10 mouse cellular contexts compared by ENCODE assay signal in the genomic region with DNA sequence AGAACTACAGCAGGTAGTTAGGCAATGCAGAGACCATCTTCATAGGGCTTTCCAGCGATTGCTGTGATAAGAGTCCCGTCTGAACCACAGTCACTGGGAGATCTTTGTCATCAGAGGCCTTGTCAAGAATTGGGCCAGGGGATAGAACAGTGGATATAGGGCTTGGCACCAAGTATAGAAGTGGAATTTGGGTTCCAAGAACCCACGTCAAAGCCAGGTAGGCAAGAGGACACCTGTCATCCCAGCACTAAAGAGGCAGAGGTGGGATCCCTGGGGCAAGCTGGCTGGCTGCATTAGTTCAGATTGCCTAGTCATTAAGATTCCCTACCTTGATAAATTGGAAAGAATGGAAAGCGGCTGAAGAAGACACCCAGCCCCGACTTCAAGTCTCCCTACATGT. TPM values are rescaled to one million over a fixed set of nuclear protein-coding genes. Genes with fewer than 3 reads are reported as not detected.
A peak's percentile ranks its signal among the peaks of the same experiment; 100 is the strongest.
DNase-seq lines count a peak whose midpoint lies in the region; ATAC-seq and TF ChIP-seq lines count a peak whose summit lies in the region.
"Had no signal": no experiment of that assay in that cellular context is flagged by ENCODE, and none has a peak within 500 bp of the region (broad histone marks: within the 10 kb centered on the region; RNA-seq: fewer than 3 reads in every experiment).

No protein-coding gene starts in this region.

- H3K4me1 ChIP-seq in heart, embryonic 12.5 days (replicated peaks): peaks cover 6% of the 10 kb centered on the region
- H3K4me1 ChIP-seq in embryonic facial prominence, embryonic 12.5 days: 0 out of 2 replicates have a peak, but pooled peaks cover 2% of the 10 kb centered on the region
- H3K4me1 ChIP-seq in intestine, embryonic 16.5 days (ENCODE audit: control insufficient read depth, insufficient read depth, low read length): peaks cover 6% of the 10 kb centered on the region; the same call in 1 of the 2 replicates
- H3K4me1 ChIP-seq in midbrain, postnatal 0 days (ENCODE audit: insufficient read depth, low read length): peaks cover 5% of the 10 kb centered on the region; the same call in 1 of the 2 replicates

- H3K27ac ChIP-seq in heart, embryonic 12.5 days (ENCODE audit: poor library complexity, severe bottlenecking): no peak overlapping the region
- H3K27ac ChIP-seq in embryonic facial prominence, embryonic 12.5 days: no peak overlapping the region
- H3K27ac ChIP-seq in intestine, embryonic 16.5 days (ENCODE audit: low read length): no peak overlapping the region
- H3K27ac ChIP-seq in midbrain, postnatal 0 days (ENCODE audit: low read depth, low read length): peak overlapping the region; percentile 97; the same call in 1 of the 2 replicates

- no peak for ATAC-seq in heart, embryonic 12.5 days (ENCODE audit: insufficient number of reproducible peaks, low FRiP score)
- no peak for ATAC-seq in embryonic facial prominence, embryonic 12.5 days (ENCODE audit: insufficient number of reproducible peaks, insufficient read depth, low FRiP score, low TSS enrichment)
- no peak for ATAC-seq in intestine, embryonic 16.5 days
- no peak for ATAC-seq in midbrain, postnatal 0 days (ENCODE audit: low FRiP score)
- ATAC-seq in frontal cortex, adult (ENCODE audit: low TSS enrichment): no peak

- 0 out of 2 replicates have a peak overlapping the region, but pooled peaks have one; percentile 76 for H3K4me2 ChIP-seq in heart, embryonic 12.5 days
- peak overlapping the region; percentile 58; the same call in 1 of the 2 replicates for H3K4me2 ChIP-seq in embryonic facial prominence, embryonic 12.5 days (replicated peaks)
- H3K4me2 ChIP-seq in intestine, embryonic 16.5 days (ENCODE audit: low read depth, low read length): no peak overlapping the region
- H3K4me2 ChIP-seq in midbrain, postnatal 0 days (ENCODE audit: low read depth, low read length, poor library complexity, severe bottlenecking): no peak overlapping the region

- peaks cover 15% of the 10 kb centered on the region for H3K36me3 ChIP-seq in heart, embryonic 12.5 days
- peaks cover 14% of the 10 kb centered on the region for H3K36me3 ChIP-seq in embryonic facial prominence, embryonic 12.5 days
- H3K36me3 ChIP-seq in intestine, embryonic 16.5 days (ENCODE audit: control insufficient read depth, insufficient read depth, low read length): 0 out of 2 replicates have a peak, but pooled peaks cover 3% of the 10 kb centered on the region
- peaks cover 13% of the 10 kb centered on the region for H3K36me3 ChIP-seq in midbrain, postnatal 0 days (ENCODE audit: insufficient read depth, low read length)

- H3K9ac ChIP-seq in heart, embryonic 12.5 days: no peak overlapping the region
- no peak overlapping the region for H3K9ac ChIP-seq in embryonic facial prominence, embryonic 12.5 days
- H3K9ac ChIP-seq in intestine, embryonic 16.5 days (ENCODE audit: low read depth, low read length): 0 out of 2 replicates have a peak overlapping the region, but pooled peaks have one; percentile 79
- no peak overlapping the region for H3K9ac ChIP-seq in midbrain, postnatal 0 days (replicated peaks; ENCODE audit: low read length, poor library complexity, severe bottlenecking)

- 83% methylated on average over 5 of the region's 5 CpGs for WGBS in heart, embryonic 12.5 days
- WGBS in embryonic facial prominence, embryonic 12.5 days: 96% methylated on average over 5 of the region's 5 CpGs
- 89% methylated on average over 5 of the region's 5 CpGs for WGBS in intestine, embryonic 16.5 days
- WGBS in midbrain, postnatal 0 days: 93% methylated on average over 5 of the region's 5 CpGs

- peaks cover 9% of the 10 kb centered on the region for H3K9me3 ChIP-seq in heart, embryonic 12.5 days (replicated peaks)
- 0 out of 2 replicates have a peak, but pooled peaks cover under 1% of the 10 kb centered on the region for H3K9me3 ChIP-seq in embryonic facial prominence, embryonic 12.5 days
- H3K9me3 ChIP-seq in intestine, embryonic 16.5 days (ENCODE audit: control insufficient read depth, low read length): no peaks in the 10 kb centered on the region
- H3K9me3 ChIP-seq in midbrain, postnatal 0 days (ENCODE audit: low read length): no peaks in the 10 kb centered on the region

- TF ChIP-seq CTCF in midbrain, postnatal 0 days (IDR thresholded peaks at IDR 0.05): no peak

- no peak for DNase-seq in heart, adult 8-10 months (ENCODE audit: low spot score)
- no peak for DNase-seq in midbrain, postnatal 0 days (ENCODE audit: low spot score)
- DNase-seq in cerebellum, postnatal 10 days: no peak
- DNase-seq in thymus, postnatal 10 days (ENCODE audit: low spot score in 2 of 2): no peak
- DNase-seq: cerebellum, adult 18-20 months; thymus, adult 2 months had no signal

- no peak overlapping the region for H3K4me3 ChIP-seq in heart, embryonic 12.5 days
- H3K4me3 ChIP-seq in embryonic facial prominence, embryonic 12.5 days: no peak overlapping the region
- no peak overlapping the region for H3K4me3 ChIP-seq in intestine, embryonic 16.5 days (ENCODE audit: low read length)
- no peak overlapping the region for H3K4me3 ChIP-seq in midbrain, postnatal 0 days (ENCODE audit: low read depth, low read length)

- no peaks in the 10 kb centered on the region for H3K27me3 ChIP-seq in heart, embryonic 12.5 days (replicated peaks)
- no peaks in the 10 kb centered on the region for H3K27me3 ChIP-seq in embryonic facial prominence, embryonic 12.5 days
- H3K27me3 ChIP-seq in intestine, embryonic 16.5 days (replicated peaks; ENCODE audit: control insufficient read depth, insufficient read depth, low read length): no peaks in the 10 kb centered on the region
- H3K27me3 ChIP-seq in midbrain, postnatal 0 days (ENCODE audit: insufficient read depth, low read length): no peaks in the 10 kb centered on the region

RNA-seq across cellular contexts. Expression of gene Elp6, which starts 1.4 kb away (rescaled TPM):
- 13.8 and 15.3 TPM in 2 replicates for polyA plus RNA-seq in heart, embryonic 12.5 days (2016; fragmentation: Nextera tagmentation; extraction: Ambion mirVana)
- 1 to 10 TPM; 2.6 to 3.3 (median 3.1) TPM for total RNA-seq in heart, adult 8-10 months (2022)
- polyA plus RNA-seq in embryonic facial prominence, embryonic 12.5 days (2016; fragmentation: Nextera tagmentation; extraction: Ambion mirVana): 34.3 and 38.7 TPM in 2 replicates
- 19.9 and 20.5 TPM in 2 replicates for polyA plus RNA-seq in intestine, embryonic 16.5 days (2015; fragmentation: Nextera tagmentation; extraction: Ambion mirVana)
- 28.8 and 35.5 TPM in 2 replicates for total RNA-seq in midbrain, postnatal 0 days (2014; rRNA removed)
- 30.5 and 34.8 TPM in 2 replicates for polyA plus RNA-seq in midbrain, postnatal 0 days (2015; fragmentation: Nextera tagmentation; extraction: Ambion mirVana)

RNA-seq across cellular contexts. Expression of gene Scap, which starts 26.7 kb away (rescaled TPM):
- 22.2 and 23.9 TPM in 2 replicates for polyA plus RNA-seq in heart, embryonic 12.5 days (2016; fragmentation: Nextera tagmentation; extraction: Ambion mirVana)
- total RNA-seq in heart, adult 8-10 months (2022): 10 to 100 TPM; 23.7 to 34.9 (median 29.3) TPM
- polyA plus RNA-seq in embryonic facial prominence, embryonic 12.5 days (2016; fragmentation: Nextera tagmentation; extraction: Ambion mirVana): 46.6 and 49.3 TPM in 2 replicates
- 25.2 and 26.8 TPM in 2 replicates for polyA plus RNA-seq in intestine, embryonic 16.5 days (2015; fragmentation: Nextera tagmentation; extraction: Ambion mirVana)
- total RNA-seq in midbrain, postnatal 0 days (2014; rRNA removed): 146 and 162 TPM in 2 replicates
- polyA plus RNA-seq in midbrain, postnatal 0 days (2015; fragmentation: Nextera tagmentation; extraction: Ambion mirVana): 56.6 and 59.3 TPM in 2 replicates

Comparison
In these comparisons a context has a peak if more than half of its experiments do, and no peak if none do; other contexts are left out.
1. H3K4me2 ChIP-seq: peak in heart, embryonic 12.5 days (single experiment) and embryonic facial prominence, embryonic 12.5 days (single experiment); none in intestine, embryonic 16.5 days (single experiment) and midbrain, postnatal 0 days (single experiment).